Mouse (Mus musculus) megakaryocyte, embryonic 14.5 days (primary cell): ENCODE measurements around the gene Kpna3. TPM values are rescaled to one million over a fixed set of nuclear protein-coding genes. Genes with fewer than 3 reads are reported as not detected.

Experiments used
- H3K27me3 ChIP-seq: replicated peaks from 2 replicates; pipeline ENCODE3; 2012; ENCODE audit warnings: inconsistent platforms
- H3K36me3 ChIP-seq: replicated peaks from 2 replicates; pipeline ENCODE3; 2012; ENCODE audit warnings: low read length, inconsistent platforms, mixed read lengths
- H3K4me1 ChIP-seq: 2 replicates; pipeline ENCODE4 v1.6.1; 2012; ENCODE audit warnings: inconsistent platforms
- H3K4me3 ChIP-seq: replicated peaks from 2 replicates; pipeline ENCODE3; 2012; ENCODE audit warnings: moderate library complexity, mild to moderate bottlenecking, inconsistent platforms
- H3K9me3 ChIP-seq: 2 replicates; pipeline ENCODE4 v1.6.1; 2012; ENCODE audit warnings: inconsistent platforms
- FLI1 ChIP-seq: IDR thresholded peaks from 2 replicates; pipeline ENCODE4 v1.6.1; 2012; ENCODE audit warnings: low read length, inconsistent platforms, mixed read lengths
- GATA1 ChIP-seq: IDR thresholded peaks from 3 replicates; pipeline ENCODE4 v1.6.1; 2012; ENCODE audit warnings: mixed read lengths, low read length, inconsistent platforms, borderline replicate concordance
- polyA plus RNA-seq: library from polyadenylated mRNA; stranded (reverse); fragments of >175 nt; gene quantifications from 2 replicates; pipeline ENCODE4 v1.2.3, GENCODE M21; 2012; ENCODE audit warnings: low replicate concordance; ENCODE audit not compliant: insufficient read depth

The Kpna3 gene
- polyA plus RNA-seq, 1 experiment = 1.5 TPM

- peaks cover 47% of the 10 kb centered on the region for H3K4me1 ChIP-seq
- H3K9me3 ChIP-seq = no peaks in the 10 kb centered on the region
- H3K36me3 ChIP-seq = peaks cover 15% of the 10 kb centered on the region
- H3K4me3 ChIP-seq = peak within 1 kb of the TSS; percentile 95
- H3K27me3 ChIP-seq = no peaks in the 10 kb centered on the region
- TF ChIP-seq GATA1 = no peak
- TF ChIP-seq FLI1 = no peak
Measured at GRCm38 (mm10) chr14:61360131-61360980, 79.3 kb downstream of the Kpna3 start, which contains the start of gene Ebpl. Gene Ebpl, minus strand, starts transcription at chr14:61360439.

- Histone ChIP-seq H3K9me3 (peaks cover 6% of the 10 kb centered on the region), H3K4me3 (peak overlapping the region; percentile 29), H3K27me3 (no peaks in the 10 kb centered on the region), H3K36me3 (peaks cover 18% of the 10 kb centered on the region), H3K4me1 (peaks cover 33% of the 10 kb centered on the region)
- TF ChIP-seq GATA1 (no peak), FLI1 (no peak)
Measured at GRCm38 (mm10) chr14:61354251-61355235, 85.1 kb downstream of the Kpna3 start.

GRCm38 (mm10) chr14:61350808-61351207 is 88.9 kb downstream of the Kpna3 start:
- peaks cover 6% of the 10 kb centered on the region for H3K9me3 ChIP-seq
- TF ChIP-seq GATA1 (no peak), FLI1 (no peak)

GRCm38 (mm10) chr14:61349876-61350275 is 89.8 kb downstream of the Kpna3 start:
- no peak overlapping the region for H3K4me3 ChIP-seq
- no peaks in the 10 kb centered on the region for H3K27me3 ChIP-seq
- TF ChIP-seq FLI1 (no peak), GATA1 (no peak)
- H3K36me3 ChIP-seq = peaks cover 10% of the 10 kb centered on the region
- H3K4me1 ChIP-seq = peaks cover 34% of the 10 kb centered on the region
- peaks cover 6% of the 10 kb centered on the region for H3K9me3 ChIP-seq

More at GRCm38 (mm10) chr14:61350808-61351207, 88.9 kb downstream of the Kpna3 start:
- no peaks in the 10 kb centered on the region for H3K27me3 ChIP-seq
- H3K4me3 ChIP-seq = no peak overlapping the region
- peaks cover 38% of the 10 kb centered on the region for H3K4me1 ChIP-seq
- peaks cover 17% of the 10 kb centered on the region for H3K36me3 ChIP-seq

- Histone ChIP-seq H3K9me3 (no peaks in the 10 kb centered on the region), H3K27me3 (no peaks in the 10 kb centered on the region), H3K4me1 (peaks cover 24% of the 10 kb centered on the region), H3K4me3 (no peak overlapping the region), H3K36me3 (no peaks in the 10 kb centered on the region)
- TF ChIP-seq FLI1 (no peak), GATA1 (no peak)
Measured at GRCm38 (mm10) chr14:61346827-61347698, 92.6 kb downstream of the Kpna3 start.

GRCm38 (mm10) chr14:61344590-61344989 is 95.1 kb downstream of the Kpna3 start:
- H3K36me3 ChIP-seq = peaks cover 4% of the 10 kb centered on the region

GRCm38 (mm10) chr14:61339381-61339780 is 100.3 kb downstream of the Kpna3 start:
- Histone ChIP-seq H3K4me1 (peaks cover 13% of the 10 kb centered on the region), H3K9me3 (peaks cover 6% of the 10 kb centered on the region; the same call in 1 of the 2 replicates), H3K27me3 (no peaks in the 10 kb centered on the region), H3K4me3 (no peak overlapping the region), H3K36me3 (peaks cover 10% of the 10 kb centered on the region)
- TF ChIP-seq FLI1 (no peak), GATA1 (no peak)

More at GRCm38 (mm10) chr14:61344590-61344989, 95.1 kb downstream of the Kpna3 start:
- Histone ChIP-seq H3K27me3 (no peaks in the 10 kb centered on the region), H3K4me3 (no peak overlapping the region), H3K4me1 (peaks cover 21% of the 10 kb centered on the region), H3K9me3 (no peaks in the 10 kb centered on the region)
- no peak for TF ChIP-seq GATA1
- TF ChIP-seq FLI1 = no peak

GRCm38 (mm10) chr14:61330996-61331561 is 108.6 kb downstream of the Kpna3 start:
- H3K4me3 ChIP-seq = peak overlapping the region; percentile 87
- peaks cover 28% of the 10 kb centered on the region for H3K4me1 ChIP-seq
- peaks cover 6% of the 10 kb centered on the region; the same call in 1 of the 2 replicates for H3K9me3 ChIP-seq
- TF ChIP-seq GATA1 = no peak
- TF ChIP-seq FLI1 = no peak
- peaks cover 6% of the 10 kb centered on the region for H3K36me3 ChIP-seq
- peaks cover 10% of the 10 kb centered on the region for H3K27me3 ChIP-seq

- peaks cover 4% of the 10 kb centered on the region for H3K36me3 ChIP-seq
- no peak overlapping the region for H3K4me3 ChIP-seq
- peaks cover 28% of the 10 kb centered on the region for H3K4me1 ChIP-seq
- peaks cover 10% of the 10 kb centered on the region for H3K27me3 ChIP-seq
- TF ChIP-seq GATA1 = no peak
- no peak for TF ChIP-seq FLI1
- H3K9me3 ChIP-seq = peaks cover 1% of the 10 kb centered on the region; the same call in 1 of the 2 replicates
Measured at GRCm38 (mm10) chr14:61330591-61330990, 109.1 kb downstream of the Kpna3 start.
